Mouse (Mus musculus) hematopoietic stem cell, adult 5-6 weeks (primary cell): ENCODE data around the gene Cd40. TPM values are rescaled to one million over a fixed set of nuclear protein-coding genes. Genes with fewer than 3 reads are reported as not detected.

Experiments used
- ATAC-seq, 2 experiments: fragments of 125-278 bp in 1 of 2; replicated peaks in 1 of 2; 2 replicates each; pipeline ENCODE4 v1.8.0; 2016 to 2017; ENCODE audit warnings: inconsistent platforms in 2 of 2, mild to moderate bottlenecking in 2 of 2, moderate number of reproducible peaks in 2 of 2, low read depth in 1 of 2, moderate TSS enrichment in 1 of 2; ENCODE audit not compliant: low FRiP score in 2 of 2, poor library complexity in 2 of 2, severe bottlenecking in 2 of 2, insufficient read depth in 1 of 2, low TSS enrichment in 1 of 2
- total RNA-seq: library from RNA; stranded (forward); fragments of 172-1452, 232-1000 nt; gene quantifications from 2 replicates; pipeline ENCODE4 v1.2.3, GENCODE M21; 2017

The Cd40 gene
- 0.94 and 3.4 TPM in 2 replicates for total RNA-seq

DNA sequence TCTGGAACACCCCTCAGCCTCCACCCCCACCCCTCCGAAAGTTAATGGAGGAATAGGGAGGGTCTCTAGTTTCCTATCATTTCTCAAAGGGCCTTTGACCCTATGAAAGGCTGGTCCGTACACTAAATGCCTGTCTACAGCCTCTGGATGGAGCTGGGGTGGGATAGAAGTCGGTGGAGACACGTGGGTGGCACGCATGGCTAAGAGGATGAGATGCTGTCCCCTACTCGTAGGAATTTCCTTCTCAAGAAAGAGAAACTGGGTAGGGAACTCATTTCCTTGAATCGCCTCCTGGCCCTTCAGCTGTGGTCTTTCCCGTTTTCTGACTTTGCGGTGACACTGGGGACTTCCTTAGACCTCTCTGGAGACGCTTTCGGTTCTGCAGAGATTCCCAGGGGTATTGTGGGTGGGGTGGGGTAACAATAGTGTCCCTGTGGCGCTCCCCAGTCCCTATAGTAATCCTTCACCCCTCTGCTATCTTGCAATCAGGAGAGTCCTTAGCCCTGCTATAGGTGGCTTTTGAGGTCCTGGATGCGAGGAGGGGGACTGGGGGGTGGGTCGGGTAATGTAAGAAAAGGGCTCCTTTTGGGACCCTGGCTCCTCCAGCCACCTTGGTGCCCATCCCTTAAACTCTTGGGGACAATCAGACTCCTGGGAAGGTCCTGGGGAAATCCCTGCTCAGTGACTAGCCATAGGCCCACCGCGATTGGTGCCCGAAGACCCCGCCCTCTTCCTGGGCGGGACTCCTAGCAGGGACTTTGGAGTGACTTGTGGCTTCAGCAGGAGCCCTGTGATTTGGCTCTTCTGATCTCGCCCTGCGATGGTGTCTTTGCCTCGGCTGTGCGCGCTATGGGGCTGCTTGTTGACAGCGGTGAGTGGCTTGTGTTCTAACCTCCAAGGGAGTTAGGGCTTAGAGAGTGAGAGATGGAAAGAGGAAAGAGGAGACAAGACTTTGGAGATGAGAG is at the start of gene Cd40:
Gene Cd40, plus strand, starts transcription at position 740 of the 965 bp plus-strand sequence.
- peak; percentile 61 to 70; a peak in 2 of 4 replicates for ATAC-seq

DNA sequence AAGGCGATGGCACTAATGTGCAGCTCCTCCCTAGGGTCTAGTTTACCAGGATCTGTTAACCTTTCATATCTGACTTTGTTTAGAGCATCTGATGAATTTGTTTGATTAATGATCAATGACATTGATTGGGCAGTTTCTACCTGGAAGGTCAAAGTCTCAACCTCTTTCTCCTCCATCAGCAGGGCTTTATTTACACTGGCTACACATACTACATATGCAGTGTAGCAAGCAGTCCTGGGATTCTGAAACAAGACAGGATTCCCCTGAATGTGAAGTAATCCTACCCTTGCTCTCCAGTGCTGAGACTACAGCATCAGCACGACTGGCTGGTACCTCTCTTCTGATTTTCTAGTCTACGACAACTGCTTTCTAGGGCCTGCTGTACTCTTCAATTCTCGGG is 48.6 kb upstream of the Cd40 start:
- ATAC-seq = no peak

DNA sequence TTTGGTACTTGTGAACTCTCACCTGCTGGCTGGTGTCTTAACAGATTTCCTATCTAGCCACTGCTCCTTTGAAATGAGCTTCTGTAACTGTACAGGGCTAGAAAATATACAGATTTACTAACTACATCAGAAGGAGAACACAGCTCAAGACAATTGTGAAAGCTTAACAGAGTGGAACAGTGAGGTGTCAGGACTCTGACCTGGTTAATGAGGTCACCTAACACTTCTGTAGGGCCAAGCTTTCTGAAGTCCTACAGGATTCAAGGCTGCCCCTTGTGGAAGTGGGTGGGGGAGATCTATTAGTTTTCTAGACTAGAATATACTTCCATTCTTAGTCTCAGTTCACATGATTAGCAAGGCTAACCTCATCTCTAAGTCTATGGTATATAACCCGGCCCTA is 47.4 kb upstream of the Cd40 start:
- no peak for ATAC-seq

DNA sequence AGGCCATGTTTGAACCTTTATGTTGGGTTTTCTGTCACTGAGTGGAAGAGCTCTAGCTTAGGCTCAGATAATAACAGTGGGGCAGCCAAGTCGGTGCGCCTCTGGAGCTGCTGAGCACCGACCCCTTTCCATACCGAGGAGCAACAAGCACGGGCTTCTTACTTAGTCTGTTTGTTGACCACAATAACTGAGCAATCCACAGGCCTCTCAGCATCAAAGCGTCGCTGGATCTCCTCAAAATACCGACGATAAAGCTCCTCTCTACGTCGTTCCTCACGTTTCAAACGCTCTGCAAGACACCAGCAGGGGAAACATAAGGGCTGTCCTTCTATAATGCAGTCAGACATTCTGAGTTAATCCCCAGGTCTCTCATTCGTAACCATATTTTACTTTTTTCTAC is 46.3 kb upstream of the Cd40 start:
- no peak for ATAC-seq

DNA sequence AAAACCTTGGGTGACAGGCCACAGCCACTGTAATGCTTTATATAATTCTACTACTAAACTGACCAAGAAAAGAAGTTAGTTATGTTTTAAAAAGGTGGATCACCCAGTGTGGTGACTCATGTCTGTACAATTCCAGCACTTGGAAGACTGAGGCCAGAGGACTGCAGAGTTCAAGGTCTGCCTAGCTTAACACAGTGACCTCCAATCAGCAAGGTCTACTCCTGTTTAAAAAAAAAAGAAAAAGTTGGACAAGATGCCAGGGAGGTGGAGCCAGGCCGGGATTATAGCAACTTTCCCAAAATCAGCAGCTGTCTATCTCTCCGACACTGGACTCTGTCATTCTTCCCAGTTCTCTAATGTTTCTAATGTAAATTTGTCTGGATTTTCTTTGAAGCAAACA is 45.8 kb upstream of the Cd40 start:
- ATAC-seq = no peak

DNA sequence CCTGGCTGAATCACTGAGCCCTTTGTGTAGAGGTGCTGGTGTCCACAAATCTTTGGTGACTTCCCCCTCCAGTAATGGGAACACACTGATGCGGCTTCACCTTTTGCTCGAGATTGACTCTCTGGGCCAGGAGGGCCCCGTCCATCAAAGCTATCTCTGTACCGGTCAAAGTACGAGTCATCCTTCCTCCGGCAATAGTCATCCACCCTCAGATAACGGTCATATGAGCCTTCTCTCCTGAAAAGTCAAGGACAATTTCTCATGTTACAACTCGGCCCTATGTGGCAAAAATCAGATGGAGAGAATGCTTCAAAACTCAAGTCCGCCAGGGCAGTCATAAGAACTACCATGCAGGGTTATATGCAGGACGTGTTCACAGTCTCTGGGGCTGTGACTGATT is 45.1 kb upstream of the Cd40 start:
- ATAC-seq = no peak

DNA sequence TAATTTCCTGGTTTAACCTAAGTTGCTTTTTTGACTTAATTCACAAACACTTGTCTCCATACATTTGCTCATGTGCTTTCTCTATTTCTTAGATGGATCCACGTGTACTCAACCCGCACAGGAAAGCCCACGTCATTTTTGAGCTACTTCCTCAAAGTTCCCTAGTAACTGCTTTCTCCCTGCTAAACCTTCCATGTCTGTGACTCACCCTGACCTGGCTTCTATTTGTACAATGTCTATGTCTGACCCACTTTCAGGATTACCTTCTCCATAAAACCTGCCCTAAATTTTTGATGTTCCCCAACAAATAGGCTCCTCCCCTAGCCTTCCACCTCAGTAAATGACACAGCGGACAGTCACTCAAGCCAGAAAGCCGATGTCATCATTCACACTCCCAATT is 40.5 kb upstream of the Cd40 start:
- peak; percentile 48 to 56; a peak in 3 of 4 replicates for ATAC-seq

DNA sequence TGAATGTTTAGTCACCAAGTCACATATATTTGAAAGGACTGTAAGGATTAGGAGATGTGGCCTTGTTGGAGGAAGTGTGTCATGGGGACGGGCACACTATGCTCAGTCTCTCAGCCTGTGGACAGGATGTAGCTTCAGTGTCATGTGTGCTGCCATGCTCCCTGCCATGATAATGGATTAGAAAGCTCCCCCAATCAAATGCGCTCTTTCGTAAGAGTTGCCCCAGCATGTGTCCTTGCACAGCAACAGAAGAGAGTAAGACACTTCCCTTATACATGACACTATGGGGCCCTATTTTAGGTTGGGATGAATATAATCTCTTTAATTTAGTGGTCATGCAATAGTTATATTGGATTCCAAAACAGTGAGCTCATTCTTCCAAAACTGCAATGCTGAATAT is 34.9 kb upstream of the Cd40 start:
- ATAC-seq = no peak

DNA sequence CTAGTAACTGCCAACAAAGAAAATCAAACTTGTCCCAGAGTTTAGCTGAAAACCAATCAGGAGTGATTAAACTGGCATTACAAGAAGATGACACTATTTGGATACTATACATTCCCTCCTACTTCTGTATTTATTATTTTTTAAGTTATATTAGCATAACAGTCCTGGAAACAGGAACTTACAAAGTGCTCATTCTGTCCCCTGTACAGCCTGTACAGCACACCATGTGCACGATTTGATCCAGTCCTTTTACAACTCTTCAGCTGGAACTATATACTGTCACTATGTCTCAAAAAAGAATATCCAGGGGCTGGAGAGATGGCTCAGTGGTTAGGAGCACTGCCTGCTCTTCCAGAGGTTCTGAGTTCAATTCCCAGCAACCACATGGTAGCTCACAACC is 28.3 kb upstream of the Cd40 start:
- no peak for ATAC-seq

DNA sequence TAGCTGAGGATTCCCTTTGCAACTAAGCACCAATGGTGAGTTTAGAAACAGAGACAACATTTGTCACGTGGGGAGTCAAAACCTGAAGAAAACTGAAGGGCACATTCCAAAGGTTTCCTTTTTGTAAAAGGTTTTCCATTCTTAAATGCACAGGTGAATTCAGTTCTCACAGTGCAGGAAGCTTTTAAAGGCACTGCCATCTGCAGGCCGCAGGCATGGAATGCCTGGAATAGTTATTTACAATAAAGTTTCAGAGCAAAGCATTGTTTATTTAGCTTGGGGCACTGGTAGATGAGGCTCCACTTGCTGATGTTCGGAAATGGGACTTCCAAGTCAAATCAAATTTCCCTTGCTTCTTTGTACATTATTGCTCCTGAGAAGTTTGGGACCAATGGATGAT is 22.9 kb upstream of the Cd40 start:
- no peak for ATAC-seq

DNA sequence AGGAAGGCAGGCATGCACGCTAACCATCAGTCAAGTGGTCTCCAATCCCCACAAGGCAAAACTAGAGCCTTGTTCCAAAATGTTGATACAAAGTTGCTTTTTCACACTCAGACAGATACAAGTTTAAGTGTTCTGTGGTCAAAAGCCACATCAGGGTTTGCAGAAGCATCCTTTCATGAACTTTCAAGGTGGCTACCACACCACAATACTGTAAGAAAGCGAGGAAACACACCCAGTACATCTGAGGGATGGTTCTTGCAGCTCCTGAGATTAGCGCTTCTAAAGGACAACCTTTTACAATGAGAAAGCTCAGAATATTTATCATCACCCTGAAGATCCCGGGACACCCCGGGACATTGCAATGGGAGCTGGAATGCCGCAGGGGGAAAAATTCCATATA is 22.1 kb upstream of the Cd40 start:
- no peak for ATAC-seq

DNA sequence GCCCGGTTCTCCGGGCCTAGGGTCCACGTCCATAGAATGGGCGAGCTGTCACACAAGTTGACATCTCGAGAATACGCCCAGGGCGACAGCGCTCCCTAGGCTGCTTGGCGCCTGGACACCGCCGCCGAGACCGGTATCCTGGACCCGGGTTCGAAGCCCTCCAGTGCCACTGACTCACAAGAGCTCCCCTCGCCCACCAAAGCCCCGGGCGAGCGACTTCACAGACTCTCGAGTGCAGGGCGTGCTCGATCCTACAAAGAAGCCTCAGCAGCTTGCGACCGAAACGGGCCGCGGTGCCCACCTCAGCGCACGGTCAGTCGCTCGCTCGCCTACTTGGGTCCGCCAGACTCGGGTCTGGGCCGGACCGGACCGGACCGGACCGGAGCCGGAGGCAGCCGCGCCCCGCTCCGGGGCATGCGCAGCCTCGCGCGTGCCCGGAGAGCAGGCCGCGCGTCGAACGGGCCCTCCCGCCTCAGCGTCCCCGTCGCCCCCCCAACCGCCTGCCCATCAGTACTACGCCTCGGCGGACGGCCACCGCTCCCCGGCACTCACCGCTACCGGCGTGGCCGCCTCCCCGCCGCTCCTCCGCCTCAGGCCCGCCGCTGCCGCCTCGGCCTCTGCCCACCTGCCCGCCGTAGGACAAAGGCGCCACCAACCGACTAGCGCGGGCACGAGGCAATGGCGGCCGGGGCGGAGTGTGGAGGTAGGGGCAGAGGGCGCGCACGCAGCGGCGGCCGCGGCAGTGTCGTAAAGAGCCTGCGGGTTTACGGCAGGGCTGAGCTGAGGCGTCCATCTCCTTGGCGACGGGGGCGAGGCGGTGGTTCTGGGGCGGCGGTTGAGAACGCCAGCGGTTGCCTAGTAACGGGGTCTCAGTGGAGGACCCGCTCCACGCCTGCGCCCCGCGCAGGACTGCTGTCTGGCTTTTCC is 21.0 kb upstream of the Cd40 start, which contains the start of gene Ncoa5:
Gene Ncoa5, minus strand, starts transcription at position 737 of the 927 bp plus-strand sequence.
- peak; percentile 98 for ATAC-seq

DNA sequence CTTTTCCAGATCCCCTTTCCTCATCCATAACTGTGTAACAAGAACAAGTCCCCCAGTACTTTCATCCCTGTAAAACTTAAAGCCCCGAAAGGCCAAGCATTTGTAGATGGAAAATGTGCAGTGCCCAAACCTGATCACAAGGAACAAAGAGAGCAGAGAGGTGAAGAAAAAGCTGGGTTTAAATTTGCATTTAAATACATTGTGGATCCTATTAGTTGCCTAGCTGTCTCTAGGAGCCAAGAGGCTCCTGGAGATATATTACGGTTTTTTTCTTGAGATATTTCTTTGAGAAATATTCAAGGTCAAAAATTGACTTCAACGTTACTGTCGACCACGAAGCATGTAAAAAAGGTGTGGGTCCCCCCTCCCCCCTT is 20.4 kb upstream of the Cd40 start:
- no peak for ATAC-seq

DNA sequence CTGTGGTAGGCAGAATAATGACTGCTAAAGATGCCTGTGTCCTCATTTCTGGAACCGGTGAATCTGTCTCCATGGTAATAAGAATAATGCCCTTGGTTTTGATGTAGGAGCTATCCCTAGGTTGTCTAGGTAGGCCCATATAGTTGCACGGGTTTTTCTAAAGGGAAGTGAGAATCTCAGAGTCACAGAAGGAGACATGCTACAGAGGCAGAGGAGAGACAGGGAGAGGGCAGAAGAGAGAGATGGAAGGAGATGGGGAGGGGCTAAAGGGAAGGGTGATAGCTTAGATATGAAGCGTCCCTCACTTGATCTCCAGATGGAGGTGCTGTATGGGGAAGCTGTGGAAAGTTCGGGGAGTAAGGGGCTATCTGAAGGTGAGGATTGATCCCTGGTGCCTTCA is 18.0 kb upstream of the Cd40 start:
- ATAC-seq = no peak

DNA sequence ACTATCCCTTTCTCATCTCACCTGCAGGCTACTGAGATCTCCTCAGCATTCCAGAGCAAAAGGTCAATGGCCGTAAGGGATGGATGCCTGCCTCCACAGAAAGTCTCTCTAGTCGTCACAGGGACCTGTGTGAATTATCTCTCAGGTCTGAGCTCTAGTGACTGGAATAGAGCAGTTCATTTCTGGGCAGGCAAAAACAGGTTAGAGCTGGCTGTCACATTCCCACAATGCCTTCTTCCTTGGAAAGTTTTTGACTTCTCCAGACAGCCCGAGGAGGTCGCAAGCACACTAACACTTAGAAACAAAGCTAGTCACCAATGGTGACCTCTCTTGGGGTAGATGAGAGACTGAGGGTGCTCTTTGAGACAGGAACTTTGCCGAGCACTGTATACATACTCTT is 13.3 kb upstream of the Cd40 start:
- no peak for ATAC-seq

DNA sequence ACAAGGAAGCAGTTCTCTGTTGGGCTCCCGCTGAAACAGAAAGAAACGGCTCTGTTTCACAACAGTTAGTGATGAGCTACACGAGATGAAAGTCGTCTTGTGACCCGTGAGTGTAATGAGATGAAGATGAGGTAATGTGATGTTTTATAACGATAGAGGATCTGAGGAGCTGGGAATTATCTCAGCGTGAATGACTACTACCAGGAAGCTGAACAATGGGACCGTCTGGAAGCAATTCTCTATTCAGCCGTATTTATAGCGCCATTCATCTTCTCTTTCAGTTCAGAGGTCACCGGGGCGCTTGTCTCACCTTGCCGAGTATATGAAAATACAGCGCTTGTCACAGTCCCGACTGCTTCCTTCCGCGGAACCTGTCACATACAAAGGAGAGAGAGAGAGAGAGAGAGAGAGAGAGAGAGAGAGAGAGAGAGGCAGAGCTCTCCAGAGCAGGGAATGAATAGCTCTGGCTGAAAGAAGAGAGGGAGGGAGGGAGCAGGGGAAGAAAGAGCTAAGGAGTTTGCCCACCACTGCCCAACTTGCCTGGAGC is 12.3 kb upstream of the Cd40 start:
- no peak for ATAC-seq

DNA sequence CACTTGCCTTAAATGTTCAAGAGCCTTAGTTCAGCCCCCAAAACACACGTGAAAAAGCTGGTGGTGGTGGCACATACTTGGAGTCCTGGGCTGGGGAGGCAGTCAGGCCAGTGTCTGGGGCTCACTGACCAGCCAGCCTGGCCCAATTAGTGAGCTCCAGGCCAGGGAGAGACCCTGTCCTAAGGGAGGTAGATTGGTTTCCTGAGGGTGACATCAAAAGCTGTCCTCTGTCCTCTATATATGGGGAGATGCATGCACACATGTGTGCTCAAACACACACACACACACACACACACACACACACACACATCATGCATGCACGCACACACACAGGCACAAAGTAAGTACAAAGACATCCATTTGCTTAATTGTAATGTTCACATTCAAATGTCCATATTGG is 11.7 kb upstream of the Cd40 start:
- ATAC-seq = no peak

DNA sequence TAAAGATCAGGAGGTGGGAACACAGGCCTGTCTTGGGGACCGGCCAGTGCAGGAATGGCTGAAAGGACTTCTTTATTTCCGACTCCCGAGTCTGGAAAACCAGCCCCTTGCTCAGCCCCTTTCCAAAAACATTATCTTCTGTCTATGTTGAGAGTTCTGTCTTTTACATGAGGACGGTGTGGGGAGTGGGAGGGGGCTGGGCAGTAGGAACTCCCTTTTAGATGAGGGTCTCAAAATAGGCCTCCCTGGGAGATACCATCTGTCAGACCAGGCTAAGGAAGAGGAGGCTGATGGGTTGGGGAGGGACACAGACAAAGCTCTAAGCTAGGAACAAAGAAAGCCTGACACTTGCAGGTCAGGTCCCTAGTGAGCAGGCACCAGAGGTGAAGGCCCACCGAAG is 6.4 kb upstream of the Cd40 start:
- no peak for ATAC-seq
